Mouse (Mus musculus): ENCODE results near the gene Rhof. TPM values are rescaled to one million over a fixed set of nuclear protein-coding genes. Genes with fewer than 3 reads are reported as not detected.

Rhof gene
- polyA plus RNA-seq, 1 experiment from 2014 or later: 4.9 TPM

GRCm38 (mm10) chr5:123144746-123145590 lies 12.5 kb upstream of the Rhof start:
- H3K27me3 ChIP-seq: no peaks in the 10 kb centered on the region
- no peak for ATAC-seq (ENCODE audit: insufficient number of reproducible peaks, low FRiP score, low TSS enrichment, low read depth)
- peak overlapping the region; percentile 23; the same call in 1 of the 2 replicates for H3K9ac ChIP-seq
- peak overlapping the region; percentile 88 for H3K4me3 ChIP-seq
- H3K9me3 ChIP-seq: no peaks in the 10 kb centered on the region
- H3K36me3 ChIP-seq: peaks cover 37% of the 10 kb centered on the region
- peaks cover 53% of the 10 kb centered on the region for H3K4me1 ChIP-seq
- H3K27ac ChIP-seq: no peak overlapping the region
- 35% methylated on average over 20 of the region's 20 CpGs for WGBS
- H3K4me2 ChIP-seq: peak overlapping the region; percentile 94

- Histone ChIP-seq H3K27me3 (no peaks in the 10 kb centered on the region), H3K4me3 (peak overlapping the region; percentile 88), H3K27ac (peak overlapping the region; percentile 99; the same call in 1 of the 2 replicates), H3K4me2 (peak overlapping the region; percentile 94), H3K9me3 (no peaks in the 10 kb centered on the region), H3K9ac (peak overlapping the region; percentile 100), H3K36me3 (peaks cover 35% of the 10 kb centered on the region), H3K4me1 (peaks cover 45% of the 10 kb centered on the region)
- 4% methylated on average over 17 of the region's 17 CpGs for WGBS
- no peak for ATAC-seq (ENCODE audit: insufficient number of reproducible peaks, low FRiP score, low TSS enrichment, low read depth)
Measured at GRCm38 (mm10) chr5:123143971-123144745, 11.7 kb upstream of the Rhof start.

GRCm38 (mm10) chr5:123143251-123143970 lies 10.9 kb upstream of the Rhof start:
- WGBS: under 1% methylated on average over 24 of the region's 24 CpGs
- no peak for ATAC-seq (ENCODE audit: insufficient number of reproducible peaks, low FRiP score, low TSS enrichment, low read depth)
- H3K9me3 ChIP-seq: no peaks in the 10 kb centered on the region

GRCm38 (mm10) chr5:123142161-123143157 lies 10.0 kb upstream of the Rhof start, which contains the start of gene Setd1b:
Setd1b (plus strand) TSS chr5:123142193.
- Histone ChIP-seq H3K9ac (peak within 1 kb of the TSS; percentile 100), H3K36me3 (peaks cover 18% of the 10 kb centered on the region), H3K27me3 (no peaks in the 10 kb centered on the region), H3K9me3 (no peaks in the 10 kb centered on the region), H3K27ac (peak within 1 kb of the TSS; percentile 99), H3K4me1 (peaks cover 42% of the 10 kb centered on the region), H3K4me3 (peak within 1 kb of the TSS; percentile 88), H3K4me2 (peak within 1 kb of the TSS; percentile 94)
- under 1% methylated on average over 58 of the region's 103 CpGs for WGBS
- no peak for ATAC-seq (ENCODE audit: insufficient number of reproducible peaks, low FRiP score, low TSS enrichment, low read depth)

More at GRCm38 (mm10) chr5:123143251-123143970, 10.9 kb upstream of the Rhof start:
- peak overlapping the region; percentile 99 for H3K27ac ChIP-seq
- H3K4me1 ChIP-seq: peaks cover 41% of the 10 kb centered on the region
- peak overlapping the region; percentile 100 for H3K9ac ChIP-seq
- peaks cover 28% of the 10 kb centered on the region for H3K36me3 ChIP-seq
- H3K27me3 ChIP-seq: no peaks in the 10 kb centered on the region
- H3K4me2 ChIP-seq: peak overlapping the region; percentile 94
- peak overlapping the region; percentile 88 for H3K4me3 ChIP-seq

- no peak for ATAC-seq (ENCODE audit: insufficient number of reproducible peaks, low FRiP score, low TSS enrichment, low read depth)
- under 1% methylated on average over 27 of the region's 38 CpGs for WGBS
- Histone ChIP-seq H3K9ac (peak overlapping the region; percentile 100), H3K4me1 (peaks cover 50% of the 10 kb centered on the region), H3K27ac (peak overlapping the region; percentile 99), H3K9me3 (no peaks in the 10 kb centered on the region), H3K36me3 (peaks cover 10% of the 10 kb centered on the region), H3K27me3 (no peaks in the 10 kb centered on the region), H3K4me2 (peak overlapping the region; percentile 94), H3K4me3 (peak overlapping the region; percentile 88)
Measured at GRCm38 (mm10) chr5:123141555-123142160, 9.2 kb upstream of the Rhof start.

- Histone ChIP-seq H3K4me1 (peaks cover 53% of the 10 kb centered on the region), H3K27me3 (no peaks in the 10 kb centered on the region), H3K36me3 (peaks cover 5% of the 10 kb centered on the region; the same call in 1 of the 2 replicates), H3K9ac (peak overlapping the region; percentile 100), H3K4me2 (peak overlapping the region; percentile 94), H3K4me3 (peak overlapping the region; percentile 88), H3K9me3 (no peaks in the 10 kb centered on the region), H3K27ac (peak overlapping the region; percentile 99)
- ATAC-seq (ENCODE audit: insufficient number of reproducible peaks, low FRiP score, low TSS enrichment, low read depth): peak; percentile 77
- WGBS: under 1% methylated on average over 31 of the region's 31 CpGs
Measured at GRCm38 (mm10) chr5:123140694-123141554, 8.4 kb upstream of the Rhof start.

- H3K4me1 ChIP-seq: peaks cover 53% of the 10 kb centered on the region
- H3K9ac ChIP-seq: peak overlapping the region; percentile 89
- peaks cover 5% of the 10 kb centered on the region; the same call in 1 of the 2 replicates for H3K36me3 ChIP-seq
- no peaks in the 10 kb centered on the region for H3K9me3 ChIP-seq
- H3K27ac ChIP-seq: peak overlapping the region; percentile 100
- no peak for ATAC-seq (ENCODE audit: insufficient number of reproducible peaks, low FRiP score, low TSS enrichment, low read depth)
- WGBS: 1% methylated on average over 28 of the region's 28 CpGs
- no peaks in the 10 kb centered on the region for H3K27me3 ChIP-seq
- H3K4me3 ChIP-seq: peak overlapping the region; percentile 88
- peak overlapping the region; percentile 89 for H3K4me2 ChIP-seq
Measured at GRCm38 (mm10) chr5:123139722-123140627, 7.5 kb upstream of the Rhof start.

GRCm38 (mm10) chr5:123138953-123139721 lies 6.6 kb upstream of the Rhof start:
- H3K9ac ChIP-seq: peak overlapping the region; percentile 89
- 1% methylated on average over 39 of the region's 39 CpGs for WGBS
- H3K4me3 ChIP-seq: peak overlapping the region; percentile 88
- 0 out of 2 replicates have a peak, but pooled peaks cover 4% of the 10 kb centered on the region for H3K36me3 ChIP-seq
- peak overlapping the region; percentile 100 for H3K27ac ChIP-seq
- H3K27me3 ChIP-seq: no peaks in the 10 kb centered on the region
- H3K9me3 ChIP-seq: no peaks in the 10 kb centered on the region
- no peak for ATAC-seq (ENCODE audit: insufficient number of reproducible peaks, low FRiP score, low TSS enrichment, low read depth)
- peaks cover 53% of the 10 kb centered on the region for H3K4me1 ChIP-seq
- H3K4me2 ChIP-seq: peak overlapping the region; percentile 89
